Mouse (Mus musculus) thymus, adult 2 months (tissue): Measurements from ENCODE around the gene Pkd2l1.

Source experiments
- CTCF ChIP-seq: fragments of 200-500 bp; IDR thresholded peaks from 2 replicates; pipeline ENCODE4 v1.5.1; 2012; ENCODE audit warnings: mild to moderate bottlenecking, control low read depth, low read length, moderate library complexity, borderline replicate concordance; ENCODE audit not compliant: control insufficient read depth, poor library complexity, insufficient read depth; ENCODE audit errors: extremely low read depth
- POLR2A ChIP-seq: fragments of 200-500 bp; IDR thresholded peaks from 2 replicates; pipeline ENCODE4 v1.6.1; 2012; ENCODE audit warnings: mild to moderate bottlenecking, low read length, control low read depth, moderate library complexity; ENCODE audit not compliant: control insufficient read depth, poor library complexity, insufficient read depth; ENCODE audit errors: extremely low read depth

- TF ChIP-seq POLR2A (no peak), CTCF (0 out of 2 replicates have a peak, but pooled peaks have one; percentile 22)
Measured at GRCm38 (mm10) chr19:44161515-44161914, 30.7 kb downstream of the Pkd2l1 start.
